Mouse (Mus musculus): ENCODE measurements around the gene Foxp2.

The Foxp2 gene

DNA sequence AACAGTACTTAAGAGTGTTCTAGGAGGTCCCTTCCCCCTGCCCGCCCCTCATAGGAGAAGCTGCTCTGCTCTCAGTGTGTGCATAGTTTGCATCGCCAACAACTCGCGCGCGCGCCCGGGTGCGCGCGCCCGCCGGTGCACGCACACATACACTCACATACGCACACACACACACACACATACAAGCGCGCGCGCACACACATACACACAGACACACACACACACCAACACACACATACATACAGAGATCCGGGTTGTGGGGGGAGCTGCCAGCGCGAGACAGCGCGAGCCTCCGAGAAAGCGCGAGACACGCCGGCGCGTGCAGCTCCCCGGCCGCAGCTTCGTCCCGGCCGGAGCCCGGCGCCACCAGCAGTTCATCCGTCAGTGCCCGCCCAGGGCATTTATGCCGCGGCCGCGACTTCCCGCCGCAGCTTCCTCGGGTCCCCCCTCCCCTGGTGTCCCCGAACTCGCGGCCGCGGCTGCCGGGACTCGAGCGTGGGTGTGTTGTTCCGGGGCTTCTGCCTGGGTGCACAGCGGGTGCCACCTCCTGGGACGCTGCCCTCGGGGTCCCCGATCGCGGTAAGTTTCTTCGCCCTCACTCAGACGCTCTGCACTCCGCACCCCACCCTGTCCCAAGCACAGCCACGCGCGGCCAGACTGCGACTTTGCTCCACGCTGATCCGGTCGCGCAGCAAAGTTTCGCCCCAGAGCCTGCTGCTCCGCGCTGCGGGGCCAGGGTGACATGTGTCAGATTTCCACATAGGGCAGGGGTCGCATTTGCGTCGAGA, at the start of gene Foxp2:
Gene Foxp2, plus strand, starts transcription at position 167 of the 788 bp plus-strand sequence.
- no peak for DNase-seq

DNA sequence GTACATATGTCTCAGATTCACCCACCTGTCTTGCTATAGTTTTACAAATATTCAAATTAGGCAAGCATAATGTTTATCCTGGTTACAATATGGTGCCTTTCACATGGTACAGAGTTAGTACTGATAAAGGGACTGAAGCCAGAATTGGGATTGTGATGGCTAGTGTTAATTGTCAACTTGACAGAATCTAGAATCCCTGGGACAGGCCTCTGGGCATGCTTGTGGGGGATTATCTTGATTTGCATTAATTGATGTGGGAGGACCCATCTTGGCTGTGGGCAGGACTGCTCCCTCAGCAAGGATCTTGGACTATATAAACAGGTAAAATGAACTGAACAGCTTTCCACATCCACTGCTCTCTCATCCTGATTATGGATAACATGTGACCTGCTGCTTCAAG, 15.9 kb upstream of the Foxp2 start:
- no peak for DNase-seq

DNA sequence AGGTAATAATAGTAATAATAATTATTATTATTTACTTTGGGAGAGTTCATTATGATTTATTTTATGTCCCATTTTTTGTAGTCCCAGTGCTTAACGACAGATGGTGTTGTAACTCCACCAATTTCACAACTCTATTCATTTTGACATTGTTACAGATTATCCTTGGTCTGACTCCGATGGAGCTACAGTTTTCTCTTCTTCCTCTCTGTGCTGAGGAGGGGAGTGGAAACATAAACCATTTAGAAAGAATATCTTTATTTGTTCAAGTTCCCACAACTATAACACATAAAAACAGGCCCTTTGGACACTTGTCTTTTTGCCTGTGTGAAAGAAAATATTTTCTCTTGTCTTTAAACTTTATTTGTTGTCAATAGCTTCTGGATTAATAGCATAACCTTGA, 4.1 kb upstream of the Foxp2 start:
- no peak for DNase-seq

DNA sequence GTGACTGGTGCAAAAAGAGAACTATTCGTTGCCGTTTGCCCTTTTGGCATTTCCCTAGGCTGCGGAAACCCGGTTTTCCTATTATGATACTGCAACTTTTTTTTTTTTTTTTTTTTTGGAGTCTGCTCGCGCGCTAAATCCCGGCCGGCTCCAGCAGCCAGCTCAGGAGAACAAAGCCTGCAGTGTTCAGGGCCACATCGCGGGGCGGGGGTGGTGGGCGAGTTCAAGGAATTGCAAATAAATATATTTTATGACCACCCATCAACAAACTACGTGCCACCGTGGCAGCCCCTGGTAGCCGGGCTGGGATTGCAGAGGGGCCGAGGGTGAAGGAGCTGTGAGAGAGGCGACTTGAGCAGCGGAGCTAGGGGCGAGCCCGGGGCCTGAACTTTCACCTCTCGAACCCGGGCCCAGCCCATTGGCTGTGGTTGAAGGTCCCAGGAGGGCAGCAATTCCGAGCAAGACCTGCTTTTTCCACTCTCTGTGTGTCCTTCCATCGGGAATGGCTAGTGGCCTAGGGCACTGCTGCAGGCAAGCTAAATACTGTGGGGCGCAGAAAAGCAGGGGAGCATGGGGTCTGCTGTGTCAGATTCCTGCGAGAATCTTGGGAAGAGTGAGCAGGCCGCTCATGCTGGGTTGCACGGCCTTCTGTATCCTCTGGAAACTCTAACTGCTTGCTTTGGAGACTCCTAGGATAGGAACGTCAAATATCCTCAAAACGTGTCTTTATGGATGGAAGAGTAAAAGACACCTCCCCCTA, 2.9 kb upstream of the Foxp2 start:
- no peak for DNase-seq

DNA sequence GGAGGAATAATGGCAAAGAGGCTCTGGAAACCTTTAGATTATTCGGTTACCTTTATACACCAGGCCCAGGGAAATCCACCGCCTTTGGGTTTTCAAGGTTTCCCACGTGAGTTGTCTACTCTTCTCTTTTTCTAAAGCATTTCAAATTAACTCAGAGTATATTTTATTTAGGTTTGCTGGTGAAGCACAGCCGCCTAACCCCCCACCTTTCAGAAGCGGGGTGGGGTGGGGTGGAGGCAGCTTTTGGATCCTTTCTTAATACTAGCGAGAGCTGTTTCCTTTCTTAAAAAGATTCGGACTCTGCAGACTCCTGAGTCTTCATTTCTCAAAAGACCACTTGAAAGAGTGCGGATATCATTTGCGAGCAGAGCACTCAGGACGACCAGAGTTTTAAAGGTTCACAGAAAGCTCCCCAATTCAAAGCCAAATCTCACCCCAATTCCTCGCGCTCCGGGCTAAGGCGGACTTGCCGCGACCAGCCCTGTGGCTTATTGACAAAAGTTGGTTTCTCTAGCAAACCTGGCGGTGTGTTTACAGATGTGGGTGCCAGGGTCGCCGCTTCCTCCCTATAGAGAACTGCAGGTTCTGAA, 2.0 kb upstream of the Foxp2 start:
- no peak for DNase-seq

DNA sequence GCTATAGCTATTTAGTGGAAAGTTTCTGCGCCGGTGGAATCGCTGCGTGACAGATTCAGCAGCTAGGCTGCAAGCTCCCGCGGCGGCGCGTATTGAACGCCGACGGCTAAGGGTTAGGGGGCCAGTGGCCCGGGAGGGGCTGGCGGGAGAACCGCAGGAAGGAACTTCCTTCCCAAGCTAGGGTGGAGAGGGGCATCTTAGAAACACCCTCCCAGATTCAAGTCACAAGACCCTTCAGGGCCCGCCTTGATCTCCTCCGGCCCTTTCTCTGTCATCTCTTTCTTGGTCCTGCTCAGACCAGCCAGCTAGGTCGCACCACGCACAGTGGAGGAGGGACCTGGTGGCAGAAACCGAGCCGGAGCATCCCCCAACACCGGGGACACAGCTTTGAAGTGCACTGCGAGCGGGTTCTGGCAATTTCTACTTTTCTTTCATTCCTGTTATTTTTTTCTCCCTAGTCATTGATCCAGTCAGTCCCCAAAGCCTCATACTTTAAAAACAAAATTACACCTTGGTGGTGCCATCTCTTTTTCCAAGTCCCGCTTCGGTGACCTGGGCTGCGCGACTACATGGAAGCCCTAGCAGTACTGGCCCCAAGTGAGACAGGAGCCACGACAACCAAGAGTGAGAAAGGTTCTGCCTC, 1.1 kb upstream of the Foxp2 start:
- DNase-seq: no peak

DNA sequence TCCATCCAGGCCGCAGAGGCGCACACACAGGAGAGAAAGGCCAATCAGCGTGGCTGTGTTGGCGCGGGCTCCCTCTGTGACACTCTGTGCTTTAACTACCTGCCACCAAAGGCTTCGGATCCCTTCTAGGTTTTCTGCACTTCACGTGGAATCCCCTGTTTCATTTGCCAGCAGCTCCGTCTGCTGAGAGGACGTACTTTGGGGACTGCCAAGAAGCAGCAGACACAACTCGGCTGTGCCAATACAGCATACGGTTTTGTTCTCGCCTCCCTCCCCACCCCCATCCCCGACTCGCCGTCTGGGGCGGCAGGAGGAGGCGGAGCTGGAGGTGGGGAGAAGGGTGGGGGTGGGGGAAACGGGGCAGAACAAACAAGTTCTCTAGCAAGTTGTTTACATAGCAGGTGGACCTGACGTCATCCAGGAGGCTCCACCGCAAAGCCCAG, 549 bp upstream of the Foxp2 start:
- DNase-seq: no peak

DNA sequence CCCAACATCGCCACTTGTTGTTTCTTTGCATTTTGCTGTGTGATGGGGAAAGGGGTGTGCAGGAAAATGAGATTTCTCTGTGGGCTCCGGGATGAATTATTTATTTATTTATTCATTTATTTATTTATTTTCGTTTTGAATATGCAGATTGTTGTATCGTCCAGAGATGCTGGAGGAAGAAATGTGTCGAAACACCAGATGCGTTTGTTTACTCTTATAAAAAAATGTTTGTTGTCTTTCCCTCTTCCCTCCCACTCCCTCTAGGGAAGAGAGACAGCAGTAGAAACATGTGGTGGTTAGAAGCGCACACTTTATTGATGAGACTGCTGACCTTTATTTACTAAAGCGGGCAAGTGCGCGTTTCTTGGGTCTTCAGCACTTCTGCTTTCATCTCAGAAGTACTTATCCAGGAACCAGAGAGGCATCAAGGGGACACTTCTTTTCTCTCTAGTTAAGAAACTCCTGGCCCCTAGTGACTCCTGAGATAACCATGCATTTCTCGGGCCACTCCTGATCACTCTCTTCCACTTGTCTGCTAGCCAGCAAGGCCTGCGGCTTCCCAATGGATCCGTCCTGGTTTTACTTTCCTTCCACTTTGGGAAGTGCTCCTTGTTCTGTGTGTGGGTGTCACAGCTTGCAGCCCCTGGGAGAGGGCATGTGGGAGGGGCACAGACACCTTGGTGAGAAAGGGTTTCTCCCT, 972 bp downstream of the Foxp2 start:
- no peak for DNase-seq

DNA sequence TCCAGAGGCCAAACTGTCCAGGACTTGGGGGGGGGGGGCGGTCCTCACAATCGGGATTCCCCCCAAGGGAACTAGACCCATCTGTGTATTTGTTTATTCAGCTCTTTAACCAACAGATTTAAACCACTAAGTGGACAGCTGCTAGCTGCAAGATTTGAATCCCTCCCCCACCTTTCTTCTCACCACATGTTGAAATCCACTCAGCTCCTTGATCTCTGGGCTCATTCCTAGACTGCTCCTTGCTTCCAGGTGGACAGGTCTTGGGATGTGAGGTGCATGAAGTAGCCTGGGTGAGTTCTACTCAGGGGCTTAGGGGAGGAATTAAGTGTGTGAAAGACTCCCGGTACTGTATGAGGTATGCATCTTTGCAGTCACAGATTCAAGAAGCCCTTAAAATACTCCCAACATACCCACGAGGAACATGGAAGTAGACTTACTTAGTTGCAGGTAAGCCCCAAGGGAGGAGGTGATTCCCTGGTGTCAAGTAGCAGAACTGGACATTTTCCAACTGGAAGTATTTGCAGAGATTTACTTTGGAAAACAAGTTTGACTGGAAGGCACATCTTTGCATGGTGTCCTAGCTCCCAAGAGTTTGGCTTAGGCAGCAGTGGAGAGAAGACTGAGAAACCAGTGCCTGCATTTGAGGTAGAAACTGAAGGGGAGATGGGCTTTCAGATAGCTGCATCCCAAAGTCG, 2.3 kb downstream of the Foxp2 start:
- DNase-seq: no peak

DNA sequence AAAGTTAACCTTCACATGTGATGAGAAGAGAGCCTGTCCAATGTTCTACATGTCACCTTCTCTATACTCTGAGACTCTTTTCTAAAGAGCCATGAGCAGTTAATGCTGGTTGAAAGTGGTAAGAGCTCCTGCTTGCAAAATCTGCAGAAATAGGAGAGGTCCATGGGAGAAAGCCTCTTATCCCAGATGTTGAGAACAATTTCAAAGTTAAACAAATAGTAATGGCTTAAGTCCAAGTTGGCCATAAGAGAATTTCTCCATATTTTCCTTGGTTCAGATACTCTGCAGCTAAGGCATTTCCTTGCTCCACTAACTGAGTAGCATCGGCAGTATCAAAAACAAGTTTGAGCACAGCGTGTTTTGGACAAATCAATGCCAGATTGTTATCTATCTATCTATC, 13.9 kb downstream of the Foxp2 start:
- no peak for DNase-seq

DNA sequence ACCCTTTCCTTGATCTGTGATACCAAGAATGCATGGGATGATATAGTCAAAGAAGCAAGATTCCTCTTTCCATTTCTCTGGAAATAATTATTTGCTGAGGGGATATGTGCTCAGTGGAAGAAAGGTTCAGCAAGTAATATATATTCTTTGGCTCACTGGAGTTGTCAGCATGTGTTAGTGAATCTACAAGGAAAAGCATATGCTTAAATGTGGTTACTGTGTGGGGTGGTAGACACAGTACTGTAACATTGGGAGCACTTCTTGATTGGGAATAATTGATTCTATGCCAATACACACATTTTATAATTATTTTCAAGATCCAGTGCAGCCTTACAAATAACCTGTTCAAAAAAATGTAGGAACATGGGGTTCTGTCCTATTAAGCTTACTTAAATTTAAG, 21.6 kb downstream of the Foxp2 start:
- DNase-seq: no peak

DNA sequence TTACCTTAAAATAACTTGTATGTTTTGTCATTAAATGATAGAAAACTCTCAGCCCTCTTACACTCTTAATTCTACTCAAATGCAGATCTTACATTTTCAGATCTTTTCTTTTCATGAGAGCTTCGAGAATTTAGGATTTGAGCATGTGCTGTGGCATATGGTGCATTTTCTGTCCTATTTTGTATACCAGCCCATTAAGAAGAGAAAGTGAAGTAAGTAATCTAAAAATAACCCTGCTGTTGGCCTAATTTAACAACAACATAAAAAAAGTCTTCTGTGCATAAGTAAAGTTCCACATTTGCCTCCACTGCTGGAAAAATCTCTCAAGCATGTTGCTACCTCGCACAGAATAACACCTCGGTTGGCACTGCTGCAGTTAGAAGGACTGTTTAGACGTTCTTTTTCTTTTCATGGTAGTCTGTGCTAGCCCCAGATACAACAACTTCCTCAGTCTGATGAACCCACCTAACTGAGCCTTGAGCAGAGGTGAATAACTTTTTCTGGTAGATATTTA, 23.9 kb downstream of the Foxp2 start:
- DNase-seq: no peak

DNA sequence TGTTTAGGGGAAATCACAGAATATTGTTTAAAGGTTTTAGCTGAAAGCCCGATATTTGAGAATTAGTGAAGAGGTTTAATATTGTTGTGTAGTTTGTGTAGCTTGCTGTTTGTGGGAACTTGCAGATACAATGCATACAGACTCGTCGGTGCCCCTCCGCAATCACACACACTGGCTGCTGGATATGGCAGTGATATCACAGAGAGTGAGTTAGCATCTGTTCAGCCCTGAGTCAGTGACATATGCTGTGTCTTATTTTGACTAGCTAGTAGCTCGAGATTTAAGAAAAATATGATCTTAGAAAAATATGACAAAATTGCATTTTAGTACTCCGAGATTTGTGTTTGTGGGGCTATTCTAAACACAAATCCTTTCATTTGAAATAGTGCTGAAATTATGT, 49.9 kb downstream of the Foxp2 start:
- no peak for DNase-seq

DNA sequence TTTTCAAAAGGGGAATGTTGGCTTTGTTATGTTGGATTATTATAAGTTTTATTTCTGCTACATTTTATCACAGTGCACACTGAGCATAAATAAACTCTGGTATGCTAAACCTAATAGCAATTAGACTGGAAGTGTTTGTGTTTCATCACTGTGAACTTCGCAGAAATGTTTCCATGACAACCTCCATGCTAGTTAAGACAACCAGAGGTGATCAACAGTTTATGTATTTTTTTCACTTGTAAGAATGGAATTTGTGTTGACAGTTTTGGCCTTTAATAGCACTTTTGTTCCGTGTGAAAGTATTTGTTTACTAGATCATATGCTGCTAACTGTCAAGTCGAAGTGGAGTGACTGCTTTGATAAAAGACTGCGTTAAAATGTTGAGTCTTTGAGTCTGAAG, 51.6 kb downstream of the Foxp2 start:
- no peak for DNase-seq

DNA sequence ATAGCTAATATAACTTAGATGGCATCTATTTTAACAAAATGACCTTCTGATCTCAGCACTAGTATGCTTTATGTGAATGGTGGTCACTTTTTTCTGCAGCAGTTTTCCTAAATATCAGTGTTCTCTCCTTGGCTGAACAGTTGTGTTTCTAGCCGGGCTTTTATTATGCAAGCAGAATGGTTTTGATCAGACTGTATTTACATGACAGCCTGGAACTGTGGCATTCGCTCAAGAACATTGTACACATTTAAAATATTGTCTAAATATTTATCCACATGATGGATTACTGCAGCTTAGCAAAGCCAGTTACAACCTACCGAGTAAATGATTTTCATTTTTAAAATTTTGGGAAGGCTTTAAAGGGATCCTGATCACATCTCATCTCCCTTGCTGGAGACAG, 75.9 kb downstream of the Foxp2 start:
- DNase-seq: no peak

DNA sequence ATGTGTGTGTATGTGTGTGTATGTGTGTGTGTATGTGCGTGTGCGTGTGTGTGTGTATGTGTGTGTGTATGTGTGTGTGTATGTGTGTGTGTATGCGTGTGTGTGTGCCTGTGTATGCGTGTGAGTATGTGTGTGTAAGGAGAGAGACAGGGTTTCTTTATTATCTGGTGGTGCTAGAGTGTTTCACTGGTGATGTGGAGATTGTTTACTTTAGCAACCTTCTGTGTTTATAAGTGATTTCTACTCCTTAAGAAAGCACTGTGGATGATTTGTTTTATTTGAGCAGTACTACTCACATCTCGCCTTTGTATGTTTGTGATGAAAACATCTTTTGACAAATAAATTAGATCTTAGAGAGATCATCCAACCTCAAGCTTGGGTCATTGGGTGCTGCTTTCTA, 77.1 kb downstream of the Foxp2 start:
- no peak for DNase-seq

DNA sequence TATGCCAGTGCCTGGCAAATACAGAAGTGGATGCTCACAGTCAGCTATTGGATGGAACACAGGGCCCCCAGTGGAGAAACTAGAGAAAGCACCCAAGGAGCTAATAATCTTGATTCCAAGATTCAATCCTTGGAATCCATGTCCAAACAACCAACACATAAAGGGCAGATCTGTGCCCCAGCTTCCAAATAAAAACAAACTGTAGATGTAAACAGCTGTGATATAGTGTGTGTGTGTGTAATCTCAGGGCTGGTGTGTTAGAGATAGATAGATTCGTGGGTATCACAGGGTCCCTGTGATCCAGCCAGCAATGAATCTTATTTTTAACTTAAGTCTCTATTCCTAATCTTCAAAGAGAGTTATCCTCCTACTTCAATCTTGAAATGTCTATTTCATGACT, 107.0 kb downstream of the Foxp2 start:
- DNase-seq: no peak

DNA sequence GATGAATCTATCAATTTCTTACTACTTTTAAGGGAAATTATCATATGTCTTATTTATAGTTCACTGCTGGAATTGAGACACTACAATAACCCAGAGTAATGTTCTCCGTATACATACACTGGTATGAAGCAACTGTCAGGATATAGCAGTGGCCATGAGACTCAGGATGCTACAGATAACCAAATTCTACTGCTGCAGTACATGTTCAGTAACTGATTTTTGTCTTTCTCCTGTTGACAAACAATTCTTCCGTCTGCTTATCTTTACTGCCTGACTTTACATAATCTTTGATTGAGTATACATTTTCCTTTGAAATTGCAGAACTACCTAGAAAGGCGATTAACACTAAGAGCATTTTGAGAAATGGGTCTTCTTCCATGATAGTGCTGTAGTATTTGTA, 127.3 kb downstream of the Foxp2 start:
- DNase-seq: no peak

DNA sequence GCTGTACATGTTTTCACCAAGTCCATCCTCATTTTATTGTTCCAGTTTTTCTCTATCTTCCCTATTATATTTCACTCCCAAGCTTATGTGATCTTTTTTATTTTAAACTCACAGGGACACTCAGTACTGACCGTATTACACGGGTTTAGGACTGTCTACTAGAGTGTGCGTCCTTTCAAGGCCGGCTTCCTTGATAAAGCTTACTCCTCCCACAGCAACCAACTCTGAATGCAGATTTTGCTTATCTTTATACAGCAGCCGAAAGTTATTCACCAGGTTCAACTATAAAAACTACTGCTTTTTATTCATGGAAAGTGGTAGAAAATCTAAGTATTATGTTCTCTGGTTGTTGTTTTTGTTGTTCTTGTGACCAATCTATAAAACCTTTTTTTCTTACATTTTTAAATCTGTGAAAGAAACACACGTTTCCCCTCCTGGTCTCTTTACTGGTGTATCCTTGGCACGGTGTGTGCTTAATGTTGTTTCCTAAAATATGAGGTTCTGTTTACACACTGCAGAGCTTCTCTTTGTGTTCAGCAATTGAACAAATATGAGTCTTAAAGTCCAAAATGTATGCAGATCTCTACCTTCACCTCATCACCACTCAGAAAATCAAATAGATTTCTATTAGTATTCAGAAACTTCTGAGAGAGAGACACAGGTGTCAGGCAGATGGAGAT, 128.4 kb downstream of the Foxp2 start:
- no peak for DNase-seq

DNA sequence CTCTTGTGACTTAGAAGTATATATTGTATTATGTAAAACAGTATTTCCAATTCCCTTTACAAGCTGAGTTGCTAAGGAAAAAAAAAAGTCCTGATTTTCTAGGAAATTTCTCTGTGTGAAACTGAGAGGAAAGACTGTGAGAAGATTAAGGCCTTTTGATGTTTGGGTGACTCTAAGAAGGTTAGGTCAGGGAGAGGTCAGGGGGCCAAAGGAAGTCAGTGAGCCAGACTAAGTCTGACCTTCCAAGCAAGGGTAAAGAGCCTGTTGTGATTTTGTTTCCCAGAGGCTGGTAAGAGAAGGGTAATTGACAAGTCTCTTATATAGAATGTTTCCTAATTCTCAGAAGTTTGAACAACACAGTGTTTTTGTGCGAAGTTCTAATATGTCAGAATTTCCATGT, 162.1 kb downstream of the Foxp2 start:
- DNase-seq: no peak

DNA sequence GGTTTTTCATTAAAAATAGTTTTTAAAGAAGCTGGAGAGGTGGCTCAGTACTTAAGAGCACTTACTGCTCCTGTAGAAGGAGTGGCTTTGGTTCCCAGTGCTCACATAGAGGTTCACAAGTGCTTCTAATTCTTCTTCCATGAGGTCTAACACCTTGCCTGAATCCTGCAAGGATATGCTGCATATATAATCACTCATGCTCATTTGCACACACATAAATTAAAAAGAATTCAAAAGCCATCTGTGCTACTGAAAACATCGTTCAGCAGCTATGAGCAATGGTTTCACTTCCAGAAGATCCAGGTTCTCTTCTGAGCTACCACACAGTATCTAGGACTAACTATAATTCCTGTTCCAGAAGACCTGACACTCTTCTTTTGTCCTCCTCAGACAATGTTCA, 200.4 kb downstream of the Foxp2 start:
- DNase-seq: no peak

DNA sequence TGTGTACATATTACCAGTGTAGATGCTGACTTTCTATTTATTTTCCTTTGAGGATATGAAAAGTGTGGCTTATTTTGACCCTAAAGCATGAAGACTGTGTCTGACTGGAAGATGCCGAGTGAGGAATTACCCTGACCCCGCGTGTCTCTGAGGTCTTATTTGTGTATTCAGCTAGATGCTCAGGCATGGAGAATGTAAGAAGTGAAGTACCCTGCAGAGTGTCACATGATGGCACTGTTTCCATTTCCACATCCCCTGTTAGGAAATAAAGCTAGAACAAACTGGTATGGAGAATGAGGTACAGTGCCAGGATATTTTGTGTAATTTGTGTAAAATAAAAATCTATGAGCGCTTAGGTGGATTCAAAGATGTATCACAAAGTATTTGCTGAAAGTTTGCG, 219.8 kb downstream of the Foxp2 start:
- no peak for DNase-seq
